Mouse (Mus musculus) spleen, adult 2 months (tissue): ENCODE data around the gene Taok3.

ENCODE experiments used
- CTCF ChIP-seq: fragments of 200-500 bp; IDR thresholded peaks from 2 replicates; pipeline ENCODE4 v1.5.1; 2011; ENCODE audit warnings: mild to moderate bottlenecking, inconsistent platforms; ENCODE audit not compliant: insufficient read depth, insufficient read length, insufficient replicate concordance; ENCODE audit errors: extremely low read depth
- POLR2A ChIP-seq: fragments of 200-500 bp; IDR thresholded peaks from 2 replicates; pipeline ENCODE4 v1.6.1; 2011; ENCODE audit warnings: low read depth, low read length, inconsistent platforms

- no peak for TF ChIP-seq CTCF
- TF ChIP-seq POLR2A = no peak
These were observed 17.7 kb downstream of the Taok3 start for GRCm38 (mm10) chr5:117137594-117137993.
